Mouse (Mus musculus): ENCODE results near the gene Ifitm5. TPM values are rescaled to one million over a fixed set of nuclear protein-coding genes. Genes with fewer than 3 reads are reported as not detected.

Gene Ifitm5
- polyA plus RNA-seq, 1 experiment from 2014 or later = 0.60 TPM

GRCm38 (mm10) chr7:140955758-140956555, 5.9 kb upstream of the Ifitm5 start, which contains the start of the genes Gm45717 and Ifitm2:
Gene Gm45717 (minus strand): TSS chr7:140955937.
Gene Ifitm2 (minus strand): TSS chr7:140955987.
- H3K36me3 ChIP-seq (ENCODE audit: control insufficient read depth, insufficient read depth, low read length) = no peaks in the 10 kb centered on the region
- whole genome bisulfite sequencing = 14% methylated on average over 11 of the region's 11 CpGs
- H3K27me3 ChIP-seq (replicated peaks; ENCODE audit: control insufficient read depth, insufficient read depth, low read length) = no peaks in the 10 kb centered on the region
- H3K27ac ChIP-seq (ENCODE audit: low read depth, low read length) = peak within 1 kb of the TSS; percentile 63
- peak within 1 kb of the TSS; percentile 58 for H3K4me3 ChIP-seq (ENCODE audit: low read depth, low read length)
- peak; percentile 56 for DNase-seq (ENCODE audit: low spot score)
- H3K4me1 ChIP-seq (replicated peaks; ENCODE audit: control insufficient read depth, insufficient read depth, low read length) = peaks cover 12% of the 10 kb centered on the region
- peak within 1 kb of the TSS; percentile 61 for H3K9ac ChIP-seq (ENCODE audit: low read depth, low read length)
- ATAC-seq (replicated peaks; ENCODE audit: low FRiP score) = peak; percentile 65
- no peaks in the 10 kb centered on the region for H3K9me3 ChIP-seq (ENCODE audit: control insufficient read depth, low read length)
- peak within 1 kb of the TSS; percentile 70 for H3K4me2 ChIP-seq

GRCm38 (mm10) chr7:140955342-140955741, 5.3 kb upstream of the Ifitm5 start:
- ATAC-seq (replicated peaks; ENCODE audit: low FRiP score) (peak; percentile 43), DNase-seq (ENCODE audit: low spot score) (peak; percentile 50)
- peak overlapping the region; percentile 70 for H3K4me2 ChIP-seq
- H3K4me1 ChIP-seq (replicated peaks; ENCODE audit: control insufficient read depth, insufficient read depth, low read length) = peaks cover 12% of the 10 kb centered on the region
- H3K27me3 ChIP-seq (replicated peaks; ENCODE audit: control insufficient read depth, insufficient read depth, low read length) = no peaks in the 10 kb centered on the region
- peak overlapping the region; percentile 61 for H3K9ac ChIP-seq (ENCODE audit: low read depth, low read length)
- no peaks in the 10 kb centered on the region for H3K9me3 ChIP-seq (ENCODE audit: control insufficient read depth, low read length)
- 2% methylated on average over 17 of the region's 17 CpGs for WGBS
- peak overlapping the region; percentile 58 for H3K4me3 ChIP-seq (ENCODE audit: low read depth, low read length)
- peak overlapping the region; percentile 63; the same call in 1 of the 2 replicates for H3K27ac ChIP-seq (ENCODE audit: low read depth, low read length)
- no peaks in the 10 kb centered on the region for H3K36me3 ChIP-seq (ENCODE audit: control insufficient read depth, insufficient read depth, low read length)

GRCm38 (mm10) chr7:140954733-140955071, 4.6 kb upstream of the Ifitm5 start:
- H3K9ac ChIP-seq (ENCODE audit: low read depth, low read length) = no peak overlapping the region
- 3% methylated on average over 9 of the region's 9 CpGs for WGBS
- DNase-seq (ENCODE audit: low spot score) = peak; percentile 39
- H3K27ac ChIP-seq (ENCODE audit: low read depth, low read length) = no peak overlapping the region
- ATAC-seq (replicated peaks; ENCODE audit: low FRiP score) = no peak
- no peaks in the 10 kb centered on the region; the same call in 1 of the 2 replicates for H3K36me3 ChIP-seq (ENCODE audit: control insufficient read depth, insufficient read depth, low read length)
- peak overlapping the region; percentile 70 for H3K4me2 ChIP-seq
- no peaks in the 10 kb centered on the region for H3K27me3 ChIP-seq (replicated peaks; ENCODE audit: control insufficient read depth, insufficient read depth, low read length)
- no peaks in the 10 kb centered on the region for H3K9me3 ChIP-seq (ENCODE audit: control insufficient read depth, low read length)
- peaks cover 12% of the 10 kb centered on the region for H3K4me1 ChIP-seq (replicated peaks; ENCODE audit: control insufficient read depth, insufficient read depth, low read length)
- peak overlapping the region; percentile 58 for H3K4me3 ChIP-seq (ENCODE audit: low read depth, low read length)

DNA sequence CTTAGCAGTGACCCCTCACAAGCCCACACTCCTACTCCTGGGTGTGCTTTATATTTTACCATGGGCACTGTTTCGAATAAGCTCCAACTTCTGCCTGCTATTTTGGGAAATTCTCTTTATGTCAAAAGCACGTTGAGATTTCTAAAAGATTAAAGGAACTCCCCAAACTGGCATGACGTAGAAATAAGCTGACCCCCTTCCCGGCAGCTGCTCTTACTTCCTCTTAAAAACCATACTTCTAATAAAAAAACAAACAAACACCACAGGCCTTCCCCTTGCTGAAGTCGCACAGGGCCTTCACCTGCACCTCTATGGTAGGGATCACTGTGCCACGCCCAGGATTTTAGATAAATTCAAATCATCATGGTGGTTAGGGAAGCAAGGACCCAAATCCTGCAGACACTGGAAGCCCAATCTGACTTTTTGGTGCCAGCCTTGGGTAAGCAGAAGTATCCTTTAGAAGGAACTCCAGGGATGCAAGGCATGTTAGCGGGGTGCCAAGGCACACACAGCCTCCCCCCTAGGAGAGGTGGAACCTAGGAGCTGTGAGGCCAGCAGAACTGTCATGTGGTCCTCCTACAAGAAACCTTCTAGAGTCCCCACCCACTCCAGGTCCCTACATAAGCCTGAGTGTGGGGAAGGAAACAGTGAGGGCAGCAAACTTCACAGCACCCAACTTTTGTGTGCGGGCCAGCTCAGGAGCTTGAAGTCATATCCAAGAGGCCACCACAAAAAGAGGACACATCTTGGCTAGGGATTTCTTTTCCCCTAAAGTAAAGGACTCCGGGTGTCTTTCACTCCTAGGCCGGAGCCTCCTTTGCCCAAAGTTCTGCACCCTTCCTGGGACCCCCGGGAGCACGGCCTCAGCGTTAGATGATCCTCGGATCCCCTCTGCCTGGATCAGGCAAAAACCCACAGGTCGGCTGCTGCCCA, 4.0 kb upstream of the Ifitm5 start:
- WGBS = 47% methylated on average over 15 of the region's 15 CpGs
- ATAC-seq (replicated peaks; ENCODE audit: low FRiP score) (no peak), DNase-seq (ENCODE audit: low spot score) (no peak)
- Histone ChIP-seq H3K4me2 (peak overlapping the region; percentile 70), H3K4me3 (ENCODE audit: low read depth, low read length) (peak overlapping the region; percentile 58), H3K9me3 (ENCODE audit: control insufficient read depth, low read length) (no peaks in the 10 kb centered on the region), H3K9ac (ENCODE audit: low read depth, low read length) (peak overlapping the region; percentile 12; the same call in 1 of the 2 replicates), H3K27me3 (replicated peaks; ENCODE audit: control insufficient read depth, insufficient read depth, low read length) (no peaks in the 10 kb centered on the region), H3K27ac (ENCODE audit: low read depth, low read length) (no peak overlapping the region), H3K36me3 (ENCODE audit: control insufficient read depth, insufficient read depth, low read length) (peaks cover 3% of the 10 kb centered on the region; the same call in 1 of the 2 replicates), H3K4me1 (replicated peaks; ENCODE audit: control insufficient read depth, insufficient read depth, low read length) (peaks cover 12% of the 10 kb centered on the region)

DNA sequence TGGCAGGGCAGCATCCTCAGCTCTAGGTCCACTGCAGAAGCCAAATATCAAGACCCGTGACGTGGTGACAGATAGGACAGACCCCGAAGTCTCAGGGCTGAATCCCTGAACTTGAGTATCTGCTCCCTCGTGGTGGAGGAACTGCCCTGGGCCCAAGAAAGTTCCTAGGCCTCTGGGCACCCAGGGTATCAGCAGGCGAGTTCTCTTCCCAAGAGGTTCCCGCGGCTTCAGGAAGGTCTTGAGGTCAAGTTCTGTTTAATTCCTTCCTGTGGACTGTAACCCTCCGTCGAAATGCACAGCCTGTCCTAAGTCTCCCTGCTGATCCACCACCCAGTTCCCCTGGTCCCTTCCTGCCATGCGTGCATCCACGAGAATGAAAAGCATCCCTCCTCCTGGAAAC, 3.0 kb upstream of the Ifitm5 start:
- no peak overlapping the region; the same call in 1 of the 2 replicates for H3K4me2 ChIP-seq

DNA sequence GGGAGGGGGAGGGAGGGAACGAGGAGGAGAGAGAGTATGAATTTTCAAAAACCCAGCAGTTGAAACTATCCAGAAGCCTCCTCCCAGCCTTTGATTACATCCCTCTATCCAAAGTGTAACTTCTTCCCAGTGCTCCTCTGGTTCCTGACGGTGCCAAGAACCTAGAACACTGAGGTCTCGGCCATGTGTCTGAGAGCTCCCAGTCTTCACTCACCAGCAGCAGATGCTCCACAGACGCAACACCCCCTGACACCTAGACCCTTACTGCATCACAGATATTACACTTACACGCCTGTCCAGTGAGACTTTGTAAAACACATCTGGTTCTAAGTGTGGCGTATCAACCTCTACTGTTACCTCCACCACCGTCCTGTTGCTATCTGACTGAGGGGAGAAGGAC, 2.4 kb upstream of the Ifitm5 start:
- DNase-seq (ENCODE audit: low spot score) (no peak), ATAC-seq (replicated peaks; ENCODE audit: low FRiP score) (no peak)
- Histone ChIP-seq H3K4me2 (no peak overlapping the region), H3K27ac (ENCODE audit: low read depth, low read length) (no peak overlapping the region), H3K9me3 (ENCODE audit: control insufficient read depth, low read length) (no peaks in the 10 kb centered on the region), H3K36me3 (ENCODE audit: control insufficient read depth, insufficient read depth, low read length) (peaks cover 3% of the 10 kb centered on the region; the same call in 1 of the 2 replicates), H3K4me1 (replicated peaks; ENCODE audit: control insufficient read depth, insufficient read depth, low read length) (peaks cover 15% of the 10 kb centered on the region), H3K4me3 (ENCODE audit: low read depth, low read length) (no peak overlapping the region), H3K27me3 (replicated peaks; ENCODE audit: control insufficient read depth, insufficient read depth, low read length) (no peaks in the 10 kb centered on the region), H3K9ac (ENCODE audit: low read depth, low read length) (no peak overlapping the region)
- 71% methylated on average over 7 of the region's 7 CpGs for WGBS

More for the DNA sequence above, 3.0 kb upstream of the Ifitm5 start:
- Histone ChIP-seq H3K4me1 (replicated peaks; ENCODE audit: control insufficient read depth, insufficient read depth, low read length) (peaks cover 12% of the 10 kb centered on the region), H3K27me3 (replicated peaks; ENCODE audit: control insufficient read depth, insufficient read depth, low read length) (no peaks in the 10 kb centered on the region), H3K36me3 (ENCODE audit: control insufficient read depth, insufficient read depth, low read length) (peaks cover 3% of the 10 kb centered on the region; the same call in 1 of the 2 replicates), H3K9ac (ENCODE audit: low read depth, low read length) (no peak overlapping the region), H3K4me3 (ENCODE audit: low read depth, low read length) (no peak overlapping the region), H3K27ac (ENCODE audit: low read depth, low read length) (no peak overlapping the region), H3K9me3 (ENCODE audit: control insufficient read depth, low read length) (no peaks in the 10 kb centered on the region)
- 61% methylated on average over 11 of the region's 11 CpGs for WGBS
- no peak for ATAC-seq (replicated peaks; ENCODE audit: low FRiP score)
- no peak for DNase-seq (ENCODE audit: low spot score)

DNA sequence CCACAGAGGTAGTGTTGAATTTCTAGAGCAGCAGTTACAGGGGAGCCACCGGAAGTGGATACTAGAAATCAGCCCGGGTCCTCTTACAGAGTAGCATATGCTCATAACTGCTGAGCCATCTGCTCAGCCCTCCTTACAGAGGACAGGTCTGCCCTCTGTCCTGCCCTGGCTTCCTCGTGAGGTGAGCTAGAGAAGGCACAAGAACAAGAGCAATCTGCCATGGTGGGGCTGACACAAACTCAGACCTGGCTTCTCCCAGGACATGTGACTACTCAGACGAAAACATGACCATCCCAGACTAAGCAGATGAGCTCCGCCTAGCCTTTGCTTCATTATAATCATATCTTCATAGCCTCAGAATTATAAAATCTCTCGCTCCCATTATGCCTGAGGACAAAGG, 1.7 kb upstream of the Ifitm5 start:
- 73% methylated on average over 6 of the region's 6 CpGs for WGBS
- H3K27ac ChIP-seq (ENCODE audit: low read depth, low read length) = no peak overlapping the region
- no peak overlapping the region for H3K4me3 ChIP-seq (ENCODE audit: low read depth, low read length)
- peaks cover 21% of the 10 kb centered on the region for H3K4me1 ChIP-seq (replicated peaks; ENCODE audit: control insufficient read depth, insufficient read depth, low read length)
- no peak overlapping the region for H3K4me2 ChIP-seq
- DNase-seq (ENCODE audit: low spot score) (no peak), ATAC-seq (replicated peaks; ENCODE audit: low FRiP score) (no peak)
- no peaks in the 10 kb centered on the region for H3K9me3 ChIP-seq (ENCODE audit: control insufficient read depth, low read length)
- no peak overlapping the region for H3K9ac ChIP-seq (ENCODE audit: low read depth, low read length)
- H3K27me3 ChIP-seq (replicated peaks; ENCODE audit: control insufficient read depth, insufficient read depth, low read length) = no peaks in the 10 kb centered on the region
- H3K36me3 ChIP-seq (ENCODE audit: control insufficient read depth, insufficient read depth, low read length) = peaks cover 3% of the 10 kb centered on the region; the same call in 1 of the 2 replicates

GRCm38 (mm10) chr7:140951051-140951450, 960 bp upstream of the Ifitm5 start:
- no peak overlapping the region for H3K4me3 ChIP-seq (ENCODE audit: low read depth, low read length)
- no peak overlapping the region for H3K9ac ChIP-seq (ENCODE audit: low read depth, low read length)
- ATAC-seq (replicated peaks; ENCODE audit: low FRiP score) (no peak), DNase-seq (ENCODE audit: low spot score) (no peak)
- H3K4me2 ChIP-seq = no peak overlapping the region
- 64% methylated on average over 8 of the region's 8 CpGs for WGBS
- no peaks in the 10 kb centered on the region for H3K27me3 ChIP-seq (replicated peaks; ENCODE audit: control insufficient read depth, insufficient read depth, low read length)
- H3K27ac ChIP-seq (ENCODE audit: low read depth, low read length) = no peak overlapping the region
- peaks cover 4% of the 10 kb centered on the region; the same call in 1 of the 2 replicates for H3K36me3 ChIP-seq (ENCODE audit: control insufficient read depth, insufficient read depth, low read length)
- no peaks in the 10 kb centered on the region for H3K9me3 ChIP-seq (ENCODE audit: control insufficient read depth, low read length)
- peaks cover 25% of the 10 kb centered on the region for H3K4me1 ChIP-seq (replicated peaks; ENCODE audit: control insufficient read depth, insufficient read depth, low read length)
